Mouse (Mus musculus) ES-E14 (cell line): Measurements from ENCODE around the gene Adcy9. TPM values are rescaled to one million over a fixed set of nuclear protein-coding genes. Genes with fewer than 3 reads are reported as not detected.

ENCODE experiments used
- DNase-seq: peaks from one replicate; pipeline ENCODE4 v3.0.0-alpha.2; 2013; ENCODE audit warnings: low read depth, low spot score
- H3K27ac ChIP-seq: 2 replicates; pipeline ENCODE4 v1.5.1; 2012; ENCODE audit warnings: low read depth, mild to moderate bottlenecking, low read length, moderate library complexity, mixed read lengths; ENCODE audit not compliant: poor library complexity, insufficient read depth, severe bottlenecking
- H3K36me3 ChIP-seq: 2 replicates; pipeline ENCODE4 v1.6.1; 2012; ENCODE audit warnings: mild to moderate bottlenecking, low read length, moderate library complexity, mixed read lengths; ENCODE audit not compliant: control insufficient read depth, poor library complexity, insufficient read depth, severe bottlenecking
- H3K4me1 ChIP-seq, 2 experiments: fragments of 150-350 bp in 1 of 2; sonication (generic) in 1 of 2; 2 replicates each; pipeline ENCODE4 v1.6.1; 2012; ENCODE audit warnings: low read length in 2 of 2, mild to moderate bottlenecking in 1 of 2, mixed read lengths in 1 of 2; ENCODE audit not compliant: control insufficient read depth in 2 of 2, insufficient read depth in 2 of 2, poor library complexity in 1 of 2
- H3K4me3 ChIP-seq, 2 experiments: fragments of 150-350 bp in 1 of 2; sonication (generic) in 1 of 2; 2 replicates each; pipeline ENCODE4 v1.5.1; 2012; ENCODE audit warnings: low read length in 2 of 2, low read depth in 1 of 2, mild to moderate bottlenecking in 1 of 2, mixed read lengths in 1 of 2; ENCODE audit not compliant: insufficient read depth in 1 of 2, poor library complexity in 1 of 2, severe bottlenecking in 1 of 2
- H3K9ac ChIP-seq: 2 replicates; pipeline ENCODE4 v1.6.1; 2012; ENCODE audit warnings: low read depth, mild to moderate bottlenecking, low read length, mixed read lengths; ENCODE audit not compliant: poor library complexity, insufficient read depth, severe bottlenecking
- H3K9me3 ChIP-seq: fragments of 150-350 bp; sonication (generic); 2 replicates; pipeline ENCODE4 v1.6.1; 2012; ENCODE audit warnings: low read depth, mild to moderate bottlenecking, low read length; ENCODE audit not compliant: control insufficient read depth, insufficient read depth
- CHD2 ChIP-seq: IDR thresholded peaks from 2 replicates; pipeline ENCODE4 v1.6.1; 2014; ENCODE audit warnings: mild to moderate bottlenecking, low read depth, low read length, inconsistent platforms
- HCFC1 ChIP-seq: IDR thresholded peaks from 2 replicates; pipeline ENCODE4 v1.6.1; 2012; ENCODE audit warnings: low read length, inconsistent platforms, borderline replicate concordance; ENCODE audit not compliant: insufficient read depth
- MAFK ChIP-seq: IDR thresholded peaks from 2 replicates; pipeline ENCODE4 v1.6.1; 2014; ENCODE audit warnings: mild to moderate bottlenecking, low read depth, low read length, inconsistent platforms; ENCODE audit not compliant: insufficient read depth
- ZC3H11A ChIP-seq: IDR thresholded peaks from 2 replicates; pipeline ENCODE4 v1.6.1; 2012; ENCODE audit warnings: low read depth, mild to moderate bottlenecking, inconsistent platforms, low read length, borderline replicate concordance
- ZNF384 ChIP-seq: IDR thresholded peaks from 2 replicates; pipeline ENCODE4 v1.6.1; 2012; ENCODE audit warnings: low read depth, low read length, inconsistent platforms
- in situ Hi-C, 2 experiments: fragments of 600-800 bp; cut with MboI; formaldehyde crosslinking; loops; one replicate each; pipeline ENCODE4 v1.15.1; 2025; ENCODE audit warnings: low sequenced_read_pairs in 2 of 2, inconsistent platforms in 1 of 2; ENCODE audit not compliant: unreplicated experiment in 2 of 2
- total RNA-seq: library from RNA; depleted of rRNA; stranded (reverse); fragments of 300-350 nt; gene quantifications from 2 replicates; pipeline ENCODE4 v1.2.3, GENCODE M21; 2012

Gene Adcy9
- total RNA-seq, 1 experiment, result 5.2 TPM

DNA sequence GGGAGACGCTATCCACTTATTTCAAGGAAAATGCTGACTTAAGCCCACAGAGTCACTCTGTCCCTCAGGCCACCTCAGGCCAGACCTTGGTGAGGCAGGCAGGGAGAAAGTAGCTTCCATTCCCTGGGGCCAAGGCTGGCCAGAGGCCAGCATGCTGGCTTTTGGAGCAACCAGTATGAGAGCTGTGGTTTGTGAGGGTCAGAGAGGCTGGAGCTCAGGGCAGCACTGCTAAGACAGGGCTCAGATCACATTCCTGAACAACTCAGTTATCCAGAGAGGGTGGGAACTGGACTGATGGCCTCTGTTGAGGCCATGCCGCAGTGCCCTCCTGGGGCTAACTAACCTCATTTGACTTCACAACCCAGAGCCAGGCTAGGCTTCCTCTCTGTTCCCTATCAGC is 15.1 kb upstream of the Adcy9 start:
- Histone ChIP-seq H3K9ac (no peak overlapping the region), H3K4me3 (no peak overlapping the region), H3K27ac (no peak overlapping the region), H3K36me3 (no peaks in the 10 kb centered on the region), H3K4me1 (no peaks in the 10 kb centered on the region), H3K9me3 (no peaks in the 10 kb centered on the region)
- TF ChIP-seq ZNF384 (no peak), ZC3H11A (no peak), CHD2 (no peak), MAFK (no peak)
- in situ Hi-C loops, result no loop called here
- DNase-seq, result no peak

- Histone ChIP-seq H3K27ac (no peak overlapping the region), H3K36me3 (no peaks in the 10 kb centered on the region), H3K4me3 (no peak overlapping the region), H3K9ac (no peak overlapping the region), H3K4me1 (no peaks in the 10 kb centered on the region), H3K9me3 (no peaks in the 10 kb centered on the region)
- TF ChIP-seq ZC3H11A (no peak), MAFK (no peak), HCFC1 (no peak), CHD2 (no peak), ZNF384 (no peak)
- in situ Hi-C loops, result no loop called here
- DNase-seq, result no peak
Measured at GRCm38 (mm10) chr16:4431841-4432240, 11.5 kb upstream of the Adcy9 start.

DNA sequence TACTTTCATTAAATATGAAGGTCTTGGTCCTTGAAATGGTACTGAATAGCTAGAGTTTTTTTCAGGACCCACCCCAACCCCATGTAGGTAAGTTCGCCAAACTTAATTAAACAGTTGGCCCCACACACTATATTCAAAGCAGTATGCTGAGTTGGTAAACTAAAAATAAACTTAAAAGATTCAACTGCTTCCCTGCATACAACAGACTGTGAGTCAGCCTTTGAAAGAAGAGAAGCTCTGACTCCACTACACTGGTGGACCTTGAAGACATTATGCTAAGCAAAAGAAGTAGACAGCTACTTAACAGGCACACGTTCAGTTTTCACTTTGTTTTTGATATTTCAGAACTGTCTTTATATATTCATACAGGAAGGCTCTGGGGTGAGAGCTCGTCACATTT is 10.7 kb upstream of the Adcy9 start:
- no peak overlapping the region for H3K9ac ChIP-seq
- no peaks in the 10 kb centered on the region for H3K9me3 ChIP-seq
- H3K4me1 ChIP-seq, result no peaks in the 10 kb centered on the region
- H3K4me3 ChIP-seq, result no peak overlapping the region
- H3K36me3 ChIP-seq, result no peaks in the 10 kb centered on the region
- no peak overlapping the region for H3K27ac ChIP-seq
- no peak for TF ChIP-seq ZC3H11A
- no peak for TF ChIP-seq HCFC1
- TF ChIP-seq MAFK, result no peak
- TF ChIP-seq CHD2, result no peak
- no peak for TF ChIP-seq ZNF384
- DNase-seq, result no peak
- in situ Hi-C loops, result no loop called here

GRCm38 (mm10) chr16:4430232-4430631 is 9.9 kb upstream of the Adcy9 start:
- Histone ChIP-seq H3K9me3 (no peaks in the 10 kb centered on the region), H3K4me3 (no peak overlapping the region), H3K4me1 (no peaks in the 10 kb centered on the region), H3K9ac (no peak overlapping the region), H3K36me3 (no peaks in the 10 kb centered on the region), H3K27ac (no peak overlapping the region)
- no peak for DNase-seq
- TF ChIP-seq ZNF384 (no peak), HCFC1 (no peak), ZC3H11A (no peak), MAFK (no peak), CHD2 (no peak)
- in situ Hi-C loops, result no loop called here

- H3K36me3 ChIP-seq, result no peaks in the 10 kb centered on the region
- in situ Hi-C loops, result no loop called here
- H3K4me3 ChIP-seq, result no peak overlapping the region
- H3K9ac ChIP-seq, result no peak overlapping the region
- TF ChIP-seq ZC3H11A (no peak), MAFK (no peak), CHD2 (no peak), ZNF384 (no peak), HCFC1 (no peak)
- H3K4me1 ChIP-seq, result no peaks in the 10 kb centered on the region
- DNase-seq, result no peak
- no peaks in the 10 kb centered on the region for H3K9me3 ChIP-seq
- no peak overlapping the region for H3K27ac ChIP-seq
Measured at GRCm38 (mm10) chr16:4425658-4426234, 5.4 kb upstream of the Adcy9 start.
